Mouse (Mus musculus): ENCODE data around the gene Ost4. TPM values are rescaled to one million over a fixed set of nuclear protein-coding genes. Genes with fewer than 3 reads are reported as not detected.

Gene Ost4
- total RNA-seq, 2 experiments from 2014 or later, result 82.6 to 97.0 TPM

DNA sequence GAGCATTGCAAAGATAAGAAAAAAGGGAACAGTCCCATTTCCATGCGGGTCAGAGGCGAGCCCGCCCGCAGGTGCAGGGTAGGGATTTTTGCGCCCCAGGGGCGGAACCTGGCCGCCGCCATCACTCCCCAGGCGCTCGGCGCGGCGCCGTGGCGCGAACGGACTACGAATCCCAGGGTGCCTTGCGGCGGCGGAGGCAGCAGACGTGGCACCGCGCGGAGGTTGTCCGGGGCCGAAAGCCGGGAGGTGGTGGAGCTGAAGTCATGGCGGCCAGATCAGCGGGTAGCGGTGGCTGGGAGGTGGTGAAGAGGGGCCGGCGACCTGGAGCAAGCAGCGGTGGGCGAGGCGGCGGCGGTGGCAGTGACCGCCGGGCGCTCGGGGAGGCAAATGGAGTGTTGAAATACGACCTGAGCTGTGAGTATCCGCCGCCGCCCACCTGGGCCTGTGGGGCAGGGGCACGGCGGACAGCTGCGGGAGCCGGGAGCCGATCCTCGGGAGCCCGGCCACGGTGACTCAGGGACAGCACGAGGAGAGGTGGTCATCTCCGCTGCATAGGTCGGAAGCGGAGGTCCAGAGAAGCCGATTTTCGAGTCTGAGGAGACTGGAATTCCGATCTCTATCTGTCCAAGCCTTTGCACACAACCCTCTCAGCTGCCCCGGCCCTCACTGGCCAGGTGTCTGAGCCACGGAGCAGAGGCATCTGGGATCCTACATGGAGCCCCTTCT is 38.0 kb downstream of the Ost4 start:
- intact Hi-C loops (cut with DNase I), result no loop called here

GRCm38 (mm10) chr5:30868981-30869380 is 38.6 kb downstream of the Ost4 start:
- DNase-seq (ENCODE audit: low spot score in 2 of 2), result no peak
- intact Hi-C loops (cut with DNase I), result no loop called here

More for the DNA sequence above, 38.0 kb downstream of the Ost4 start:
- DNase-seq (ENCODE audit: low spot score in 2 of 2), result peak; percentile 92 to 93

GRCm38 (mm10) chr5:30867712-30868111 is 39.9 kb downstream of the Ost4 start, which contains the start of gene Tmem214:
Gene Tmem214 (plus strand): TSS chr5:30868012.
- no peak for DNase-seq (ENCODE audit: low spot score in 2 of 2)
- intact Hi-C loops (cut with DNase I), result no loop called here

DNA sequence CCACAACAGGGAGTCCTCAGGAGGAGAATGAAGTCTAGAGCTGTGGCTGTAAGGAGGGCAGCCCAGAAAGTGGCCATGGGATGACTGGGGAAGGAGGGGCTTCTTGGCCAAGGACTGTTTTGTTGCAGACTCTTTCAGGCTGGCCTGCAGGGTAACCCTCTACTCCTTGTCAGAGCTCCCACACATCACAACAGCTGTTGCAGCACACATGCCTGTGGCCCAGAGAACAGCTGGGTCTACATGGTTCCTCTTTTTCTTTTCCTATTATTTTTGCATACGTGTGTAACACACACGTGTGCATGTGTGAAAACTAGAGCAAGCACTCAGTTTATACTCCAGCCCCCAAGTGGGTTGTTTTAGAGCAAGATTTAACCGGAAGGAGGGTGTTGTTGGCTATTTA is 40.7 kb downstream of the Ost4 start:
- DNase-seq (ENCODE audit: low spot score in 2 of 2), result no peak
- intact Hi-C loops (cut with DNase I), result no loop called here

DNA sequence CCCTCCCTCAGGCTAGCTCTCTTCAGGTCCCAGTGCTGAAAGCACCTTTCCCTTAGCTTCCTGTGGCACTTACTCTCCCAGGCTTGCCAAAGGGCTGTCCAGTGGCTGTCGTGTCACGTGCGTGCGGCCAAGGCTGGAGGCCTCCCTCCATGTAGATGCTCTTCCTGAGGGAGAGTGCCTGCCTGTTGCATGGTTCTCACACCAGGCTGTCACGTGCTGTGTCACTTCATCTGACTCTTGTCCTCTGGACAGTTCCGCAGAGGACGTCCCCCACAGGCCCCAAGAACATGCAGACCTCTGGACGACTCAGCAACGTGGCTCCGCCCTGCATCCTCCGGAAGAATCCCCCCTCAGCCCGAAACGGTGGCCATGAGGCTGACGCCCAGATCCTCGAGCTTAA is 43.3 kb downstream of the Ost4 start:
- no peak for DNase-seq (ENCODE audit: low spot score in 2 of 2)
- intact Hi-C loops (cut with DNase I), result no loop called here

- no peak for DNase-seq (ENCODE audit: low spot score in 2 of 2)
- intact Hi-C loops (cut with DNase I), result no loop called here
Measured at GRCm38 (mm10) chr5:30863852-30864251, 43.7 kb downstream of the Ost4 start.

DNA sequence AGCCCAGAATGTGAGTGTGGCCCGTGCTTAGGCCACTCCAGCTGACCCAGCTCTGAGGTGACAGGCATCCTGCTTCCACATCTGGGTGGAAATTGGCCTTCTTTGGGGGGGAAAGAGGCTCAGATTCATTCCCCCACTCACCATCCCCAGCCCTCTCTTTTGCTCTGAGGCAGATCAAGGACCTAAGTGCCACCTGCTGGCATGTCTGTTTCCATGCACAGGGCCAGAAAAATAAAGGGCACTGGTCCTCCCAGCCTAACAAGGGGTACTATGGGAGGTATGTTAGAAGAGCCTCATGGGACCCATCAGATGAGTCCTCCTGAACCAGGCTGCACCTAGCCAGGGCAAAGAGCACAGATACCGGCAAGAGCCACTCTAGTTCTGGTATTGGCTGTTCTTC is 51.5 kb downstream of the Ost4 start:
- no peak for DNase-seq (ENCODE audit: low spot score in 2 of 2)
- intact Hi-C loops (cut with DNase I), result loop anchor here (5.0 kb wide), 1 partner anchor 49 kb away; no protein-coding TSS in a partner anchor

Other genes with a start within 250 kb of the Ost4 start
- 1 to 10 TPM; 6.0 TPM for gene Cenpa, start 241.0 kb downstream of the Ost4 start, total RNA-seq (2021)
- 10 to 100 TPM; 21.6 to 30.1 TPM for gene Dpysl5, start 196.2 kb downstream of the Ost4 start, total RNA-seq (2021)
- gene Mapre3, start 93.1 kb downstream of the Ost4 start, total RNA-seq (2021), result 100 to 1,000 TPM; 223 to 238 TPM
- gene Tmem214, start 39.8 kb downstream of the Ost4 start, total RNA-seq (2021), result 10 to 100 TPM; 51.9 to 79.5 TPM
- 10 to 100 TPM; 13.5 to 20.2 TPM for gene Agbl5, start 19.1 kb downstream of the Ost4 start, total RNA-seq (2021)
- 1 to 10 TPM; 1.7 to 5.1 TPM for gene Emilin1, start 5.6 kb upstream of the Ost4 start, total RNA-seq (2021)
- gene Khk, start 13.6 kb upstream of the Ost4 start, total RNA-seq (2021), result 10 to 100 TPM; 14.4 TPM
- gene Cgref1, start 37.8 kb upstream of the Ost4 start, total RNA-seq (2021), result 10 to 100 TPM; 26.1 to 26.4 TPM
- gene Preb, start 52.6 kb upstream of the Ost4 start, total RNA-seq (2021), result 100 to 1,000 TPM; 121 to 128 TPM
- gene Tcf23, start 60.9 kb upstream of the Ost4 start, total RNA-seq (2021), result under 1 TPM; 0.15 to 0.27 TPM
- gene Atraid, start 140.5 kb upstream of the Ost4 start, total RNA-seq (2021), result 10 to 100 TPM; 74.3 to 75.8 TPM
- gene Slc5a6, start 141.1 kb upstream of the Ost4 start, total RNA-seq (2021), result 10 to 100 TPM; 14.4 to 17.9 TPM
- gene Cad, start 147.0 kb upstream of the Ost4 start, total RNA-seq (2021), result 10 to 100 TPM; 18.1 to 21.8 TPM
- gene Dnajc5g, start 198.5 kb upstream of the Ost4 start, total RNA-seq (2021), result not detected
- gene Slc30a3, start 200.4 kb upstream of the Ost4 start, total RNA-seq (2021), result 100 to 1,000 TPM; 155 to 159 TPM
- 1 to 10 TPM; 1.4 to 2.8 TPM for gene Trim54, start 208.9 kb upstream of the Ost4 start, total RNA-seq (2021)
- 1 to 10 TPM in 1 of 2 experiments, not detected in 1; 2.4 TPM for gene Ucn, start 231.0 kb upstream of the Ost4 start, total RNA-seq (2021)
- gene Mpv17, start 246.5 kb upstream of the Ost4 start, total RNA-seq (2021), result 10 to 100 TPM; 46.2 to 50.8 TPM